Mouse (Mus musculus): ENCODE measurements around the gene 9430007A20Rik.

- TF ChIP-seq TCF3 (IDR thresholded peaks at IDR 0.05; ENCODE audit: insufficient read length, low read depth) (no peak), POLR2A (IDR thresholded peaks at IDR 0.05; ENCODE audit: insufficient read length, low read depth) (no peak), POLR2AphosphoS2 (IDR thresholded peaks at IDR 0.05; ENCODE audit: insufficient read length, low read depth) (no peak), SRF (IDR thresholded peaks at IDR 0.05; ENCODE audit: control insufficient read depth, insufficient read length, low read depth) (no peak), USF1 (IDR thresholded peaks at IDR 0.05; ENCODE audit: low read depth) (no peak), MYOG (IDR thresholded peaks at IDR 0.05; ENCODE audit: control insufficient read depth in 1 of 3, insufficient read depth in 1 of 3, insufficient read length in 2 of 3, low read depth in 2 of 3) (no peak), CEBPB (IDR thresholded peaks at IDR 0.05; ENCODE audit: insufficient read depth, poor library complexity, severe bottlenecking) (no peak)
Observed at GRCm38 (mm10) chr4:144559792-144560191, 40.2 kb downstream of the 9430007A20Rik start.
